Mouse (Mus musculus) CH12.LX (cell line): Measurements from ENCODE around the gene Sys1.

Experiments used
- CTCF ChIP-seq, 2 experiments: IDR thresholded peaks in 1 of 2; conservative IDR thresholded peaks in 1 of 2; 2 replicates each; pipeline ENCODE4 v1.5.1; 2011 to 2012; ENCODE audit warnings: low read depth in 2 of 2, low read length in 2 of 2, improper control_type of control experiment in 1 of 2, inconsistent platforms in 1 of 2, mild to moderate bottlenecking in 1 of 2, moderate library complexity in 1 of 2
- E2F4 ChIP-seq: IDR thresholded peaks from 2 replicates; pipeline ENCODE4 v1.6.1; 2011; ENCODE audit warnings: low read depth, low read length, improper control_type of control experiment; ENCODE audit not compliant: insufficient replicate concordance
- MXI1 ChIP-seq: IDR thresholded peaks from 2 replicates; pipeline ENCODE4 v1.6.1; 2011; ENCODE audit warnings: mild to moderate bottlenecking, low read depth, low read length, improper control_type of control experiment
- POLR2A ChIP-seq: IDR thresholded peaks from 2 replicates; pipeline ENCODE4 v1.6.1; 2011; ENCODE audit warnings: low read depth, mild to moderate bottlenecking, improper control_type of control experiment, low read length
- ZNF384 ChIP-seq: IDR thresholded peaks from 2 replicates; pipeline ENCODE4 v1.6.1; 2012; ENCODE audit warnings: low read depth, low read length, improper control_type of control experiment, inconsistent platforms

GRCm38 (mm10) chr2:164460745-164461551 is 4.2 kb downstream of the Sys1 start, which contains the start of gene Gm20458:
- TF ChIP-seq ZNF384: no peak; the same call in none of the 2 replicates
- peak; percentile 79 for TF ChIP-seq POLR2A
- TF ChIP-seq E2F4: no peak
- peak; percentile 76; the same call in 1 of the 2 replicates for TF ChIP-seq MXI1
- TF ChIP-seq CTCF (conservative IDR thresholded peaks at IDR 0.05 in 1 of 2, IDR thresholded peaks at IDR 0.05 in 1 of 2; ENCODE audit: low read depth in 2 of 2, low read length in 2 of 2): peak; percentile 36 to 91; a peak in 3 of 4 replicates
